Mouse (Mus musculus) ES-Bruce4 (cell line): ENCODE results near the gene Csrnp1. TPM values are rescaled to one million over a fixed set of nuclear protein-coding genes. Genes with fewer than 3 reads are reported as not detected.

Experiments used
- H3K27ac ChIP-seq: 2 replicates; pipeline ENCODE4 v1.5.1; 2012; ENCODE audit warnings: low read length, inconsistent platforms; ENCODE audit not compliant: insufficient read depth
- H3K27me3 ChIP-seq: 2 replicates; pipeline ENCODE4 v1.6.1; 2012; ENCODE audit warnings: mild to moderate bottlenecking, low read length, inconsistent platforms; ENCODE audit not compliant: control insufficient read depth, poor library complexity, insufficient read depth, severe bottlenecking
- H3K36me3 ChIP-seq: 2 replicates; pipeline ENCODE4 v1.6.1; 2012; ENCODE audit warnings: inconsistent platforms, mild to moderate bottlenecking, low read length, moderate library complexity; ENCODE audit not compliant: control insufficient read depth, poor library complexity, insufficient read depth, severe bottlenecking
- H3K4me1 ChIP-seq: one replicate; pipeline ENCODE4 v1.8.1; 2011; ENCODE audit warnings: low read length; ENCODE audit not compliant: control insufficient read depth, insufficient read depth
- H3K4me3 ChIP-seq: 2 replicates; pipeline ENCODE4 v1.5.1; 2011; ENCODE audit warnings: low read depth, mild to moderate bottlenecking, low read length
- H3K9ac ChIP-seq: 2 replicates; pipeline ENCODE4 v1.6.1; 2012; ENCODE audit warnings: low read depth, mild to moderate bottlenecking, inconsistent platforms; ENCODE audit not compliant: poor library complexity, severe bottlenecking
- H3K9me3 ChIP-seq: replicated peaks from 2 replicates; pipeline ENCODE4 v1.6.1; 2012; ENCODE audit warnings: mild to moderate bottlenecking, low read length, inconsistent platforms; ENCODE audit not compliant: control insufficient read depth, poor library complexity, insufficient read depth, severe bottlenecking
- CTCF ChIP-seq: IDR thresholded peaks from one replicate; pipeline ENCODE4 v1.8.1; 2011; ENCODE audit warnings: low read depth, low read length
- EP300 ChIP-seq: IDR thresholded peaks from 2 replicates; pipeline ENCODE4 v1.6.1; 2011; ENCODE audit warnings: low read depth, low read length; ENCODE audit not compliant: insufficient read depth
- POLR2A ChIP-seq: IDR thresholded peaks from one replicate; pipeline ENCODE4 v1.8.1; 2011; ENCODE audit warnings: low read length; ENCODE audit not compliant: insufficient read depth
- polyA plus RNA-seq: library from polyadenylated mRNA; stranded (reverse); fragments of >200 nt; gene quantifications from 2 replicates; pipeline ENCODE4 v1.2.4, GENCODE M21; 2011; ENCODE audit warnings: low read depth; ENCODE audit not compliant: missing spikeins, insufficient read depth, insufficient read length

Csrnp1 gene
- polyA plus RNA-seq, 1 experiment, result 28.4 TPM

- TF ChIP-seq POLR2A (peak; percentile 74), EP300 (no peak)
- no peak overlapping the region for H3K9ac ChIP-seq
- H3K27me3 ChIP-seq, result no peaks in the 10 kb centered on the region
- H3K4me3 ChIP-seq, result no peak overlapping the region
- H3K4me1 ChIP-seq, result peaks cover 5% of the 10 kb centered on the region
- H3K27ac ChIP-seq, result 0 out of 2 replicates have a peak overlapping the region, but pooled peaks have one; percentile 29
- no peaks in the 10 kb centered on the region for H3K36me3 ChIP-seq
- H3K9me3 ChIP-seq, result no peaks in the 10 kb centered on the region
These were observed 3.8 kb upstream of the Csrnp1 start for GRCm38 (mm10) chr9:119988304-119988703.

- no peak for TF ChIP-seq CTCF
- no peak for TF ChIP-seq EP300
- TF ChIP-seq POLR2A, result no peak
- Histone ChIP-seq H3K27ac (no peak overlapping the region), H3K36me3 (no peaks in the 10 kb centered on the region)
These were observed 1.6 kb upstream of the Csrnp1 start for GRCm38 (mm10) chr9:119985881-119986574.

GRCm38 (mm10) chr9:119983585-119984535 is 598 bp downstream of the Csrnp1 start:
- Histone ChIP-seq H3K9me3 (no peaks in the 10 kb centered on the region), H3K27ac (peak overlapping the region; percentile 95), H3K9ac (peak overlapping the region; percentile 82), H3K4me3 (peak overlapping the region; percentile 92), H3K36me3 (no peaks in the 10 kb centered on the region), H3K27me3 (no peaks in the 10 kb centered on the region), H3K4me1 (peaks cover 18% of the 10 kb centered on the region)
- TF ChIP-seq POLR2A, result no peak
- peak; percentile 48; the same call in 1 of the 2 replicates for TF ChIP-seq EP300

More at GRCm38 (mm10) chr9:119985881-119986574, 1.6 kb upstream of the Csrnp1 start:
- Histone ChIP-seq H3K27me3 (no peaks in the 10 kb centered on the region), H3K9ac (0 out of 2 replicates have a peak overlapping the region, but pooled peaks have one; percentile 45), H3K4me3 (no peak overlapping the region), H3K4me1 (peaks cover 6% of the 10 kb centered on the region), H3K9me3 (no peaks in the 10 kb centered on the region)

GRCm38 (mm10) chr9:119982956-119983551 is 1.4 kb downstream of the Csrnp1 start:
- no peaks in the 10 kb centered on the region for H3K36me3 ChIP-seq
- peaks cover 24% of the 10 kb centered on the region for H3K4me1 ChIP-seq
- H3K4me3 ChIP-seq, result peak overlapping the region; percentile 92
- H3K9ac ChIP-seq, result peak overlapping the region; percentile 82
- no peaks in the 10 kb centered on the region for H3K27me3 ChIP-seq
- no peak overlapping the region for H3K27ac ChIP-seq
- TF ChIP-seq CTCF, result no peak
- TF ChIP-seq EP300, result no peak
- no peak for TF ChIP-seq POLR2A
- H3K9me3 ChIP-seq, result no peaks in the 10 kb centered on the region

GRCm38 (mm10) chr9:119982241-119982811 is 2.1 kb downstream of the Csrnp1 start:
- no peaks in the 10 kb centered on the region for H3K9me3 ChIP-seq
- H3K36me3 ChIP-seq, result no peaks in the 10 kb centered on the region
- H3K9ac ChIP-seq, result no peak overlapping the region
- H3K4me3 ChIP-seq, result peak overlapping the region; percentile 92
- TF ChIP-seq CTCF (peak; percentile 33), EP300 (peak; percentile 64; the same call in 1 of the 2 replicates), POLR2A (no peak)
- H3K27ac ChIP-seq, result peak overlapping the region; percentile 70
- H3K27me3 ChIP-seq, result no peaks in the 10 kb centered on the region
- peaks cover 26% of the 10 kb centered on the region for H3K4me1 ChIP-seq
